Mouse (Mus musculus): ENCODE data around the gene Itgb2l. TPM values are rescaled to one million over a fixed set of nuclear protein-coding genes. Genes with fewer than 3 reads are reported as not detected.

The Itgb2l gene
- polyA plus RNA-seq, 1 experiment: not detected

DNA sequence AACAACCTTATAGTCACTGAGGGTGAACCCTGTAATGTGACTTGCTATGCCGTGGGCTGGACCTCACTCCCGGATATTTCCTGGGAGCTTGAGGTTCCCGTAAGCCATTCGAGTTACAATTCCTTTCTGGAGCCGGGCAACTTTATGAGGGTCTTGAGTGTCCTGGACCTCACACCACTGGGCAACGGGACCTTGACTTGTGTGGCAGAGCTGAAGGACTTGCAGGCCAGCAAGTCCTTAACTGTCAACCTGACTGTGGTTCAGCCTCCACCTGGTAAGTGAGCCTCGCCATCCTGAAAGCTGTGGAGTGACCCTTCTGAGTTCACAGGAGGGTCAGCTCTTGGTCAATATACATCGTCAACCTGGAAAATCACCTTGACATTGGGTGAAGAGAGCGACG is 65.3 kb downstream of the Itgb2l start:
- no peak overlapping the region for H3K4me3 ChIP-seq (replicated peaks)
- TF ChIP-seq TAL1 (IDR thresholded peaks at IDR 0.05; ENCODE audit: low read length) (no peak), GATA1 (IDR thresholded peaks at IDR 0.05; ENCODE audit: low read length) (no peak)
- no peaks in the 10 kb centered on the region for H3K4me1 ChIP-seq (ENCODE audit: control insufficient read depth)
- no peaks in the 10 kb centered on the region for H3K9me3 ChIP-seq (ENCODE audit: control insufficient read depth, low read length)
- H3K36me3 ChIP-seq (ENCODE audit: control insufficient read depth): no peaks in the 10 kb centered on the region
- no peaks in the 10 kb centered on the region for H3K27me3 ChIP-seq (ENCODE audit: control insufficient read depth)

DNA sequence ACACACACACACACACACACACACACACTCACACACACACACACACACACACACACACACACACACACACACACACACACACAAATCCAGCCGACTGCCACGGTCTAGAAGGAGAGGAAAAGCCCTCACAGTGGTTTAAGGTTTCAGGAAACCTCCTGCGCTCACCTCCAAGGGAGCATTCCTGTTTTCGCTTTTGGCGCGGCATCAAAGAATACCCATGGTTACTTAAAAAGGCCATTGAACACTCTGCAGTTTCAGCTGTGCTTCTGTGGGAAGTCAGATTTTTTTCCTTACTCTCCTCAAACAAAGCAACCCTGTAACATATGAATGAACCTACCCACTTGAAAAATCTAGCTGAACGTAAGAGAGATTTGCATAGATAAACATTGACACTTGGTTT is 67.1 kb downstream of the Itgb2l start:
- no peaks in the 10 kb centered on the region for H3K27me3 ChIP-seq (ENCODE audit: control insufficient read depth)
- no peak for TF ChIP-seq TAL1 (IDR thresholded peaks at IDR 0.05; ENCODE audit: low read length)
- no peak for TF ChIP-seq GATA1 (IDR thresholded peaks at IDR 0.05; ENCODE audit: low read length)
- H3K4me3 ChIP-seq (replicated peaks): no peak overlapping the region
- H3K9me3 ChIP-seq (ENCODE audit: control insufficient read depth, low read length): no peaks in the 10 kb centered on the region
- no peaks in the 10 kb centered on the region for H3K36me3 ChIP-seq (ENCODE audit: control insufficient read depth)
- H3K4me1 ChIP-seq (ENCODE audit: control insufficient read depth): no peaks in the 10 kb centered on the region

DNA sequence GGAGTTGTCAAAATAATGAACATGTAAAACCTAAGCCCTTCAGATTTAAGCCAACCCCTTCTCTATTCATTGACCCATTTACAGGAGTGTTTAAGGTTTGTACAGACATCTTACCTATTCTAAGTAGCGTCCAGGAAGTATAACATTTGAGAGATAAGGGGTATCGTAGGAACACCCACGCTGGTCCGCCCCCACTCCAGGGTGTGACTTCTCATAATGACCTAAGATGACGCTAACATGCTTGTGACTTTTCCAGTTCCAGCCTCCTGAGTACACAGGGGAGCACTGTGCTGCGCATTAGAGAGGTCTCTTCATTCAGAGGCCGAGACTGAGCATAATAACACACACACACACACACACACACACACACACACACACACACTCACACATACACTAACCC is 67.9 kb downstream of the Itgb2l start:
- no peak overlapping the region for H3K4me3 ChIP-seq (replicated peaks)
- no peaks in the 10 kb centered on the region for H3K9me3 ChIP-seq (ENCODE audit: control insufficient read depth, low read length)
- H3K27me3 ChIP-seq (ENCODE audit: control insufficient read depth): no peaks in the 10 kb centered on the region
- no peaks in the 10 kb centered on the region for H3K4me1 ChIP-seq (ENCODE audit: control insufficient read depth)
- TF ChIP-seq TAL1 (IDR thresholded peaks at IDR 0.05; ENCODE audit: low read length) (no peak), GATA1 (IDR thresholded peaks at IDR 0.05; ENCODE audit: low read length) (no peak)
- no peaks in the 10 kb centered on the region for H3K36me3 ChIP-seq (ENCODE audit: control insufficient read depth)

- TF ChIP-seq GATA1 (IDR thresholded peaks at IDR 0.05; ENCODE audit: low read length) (no peak), TAL1 (IDR thresholded peaks at IDR 0.05; ENCODE audit: low read length) (no peak)
- Histone ChIP-seq H3K4me3 (replicated peaks) (no peak overlapping the region), H3K9me3 (ENCODE audit: control insufficient read depth, low read length) (no peaks in the 10 kb centered on the region), H3K4me1 (ENCODE audit: control insufficient read depth) (no peaks in the 10 kb centered on the region), H3K36me3 (ENCODE audit: control insufficient read depth) (no peaks in the 10 kb centered on the region), H3K27me3 (ENCODE audit: control insufficient read depth) (no peaks in the 10 kb centered on the region)
Observed at GRCm38 (mm10) chr16:96372752-96373118, 70.7 kb downstream of the Itgb2l start.

Other genes with a start within 250 kb of the Itgb2l start
- gene Sh3bgr, start 243.2 kb downstream of the Itgb2l start, polyA plus RNA-seq (2012): not detected in 2 replicates
- gene B3galt5, start 207.8 kb downstream of the Itgb2l start, polyA plus RNA-seq (2012): not detected in 2 replicates
- not detected in 2 replicates for gene Pcp4, start 24.0 kb upstream of the Itgb2l start, polyA plus RNA-seq (2012)

Data from erythroblast, embryonic 14.5 days (primary cell).